Mouse (Mus musculus): Measurements from ENCODE around the gene Atg14. TPM values are rescaled to one million over a fixed set of nuclear protein-coding genes. Genes with fewer than 3 reads are reported as not detected.
"Not testable (repeated sequence)": the region's sequence is repeated elsewhere in the genome, so short reads cannot be mapped to it uniquely, and the experiment has no call there.

Gene Atg14
- total RNA-seq, 2 experiments from 2014 or later: 13.6 to 16.0 TPM

- no peak for DNase-seq (ENCODE audit: low spot score in 2 of 2)
These were observed 25.6 kb downstream of the Atg14 start for GRCm38 (mm10) chr14:47544877-47545276.

- DNase-seq (ENCODE audit: low spot score in 2 of 2): no peak
These were observed 26.2 kb downstream of the Atg14 start for GRCm38 (mm10) chr14:47544286-47544685.

GRCm38 (mm10) chr14:47542283-47542682 is 28.2 kb downstream of the Atg14 start:
- no peak for DNase-seq (ENCODE audit: low spot score in 2 of 2)

- no peak for DNase-seq (ENCODE audit: low spot score in 2 of 2)
These were observed 29.0 kb downstream of the Atg14 start for GRCm38 (mm10) chr14:47541325-47541948.

GRCm38 (mm10) chr14:47535096-47535495 is 35.4 kb downstream of the Atg14 start:
- DNase-seq (ENCODE audit: low spot score in 2 of 2): no peak

GRCm38 (mm10) chr14:47534176-47534525 is 36.3 kb downstream of the Atg14 start:
- DNase-seq (ENCODE audit: low spot score in 2 of 2): no peak

GRCm38 (mm10) chr14:47533365-47534175 is 36.9 kb downstream of the Atg14 start:
- DNase-seq (ENCODE audit: low spot score in 2 of 2): peak; percentile 35 to 52

GRCm38 (mm10) chr14:47532496-47532895 is 38.0 kb downstream of the Atg14 start:
- DNase-seq (ENCODE audit: low spot score in 2 of 2): no peak

GRCm38 (mm10) chr14:47529592-47529991 is 40.9 kb downstream of the Atg14 start:
- not testable (repeated sequence) for DNase-seq (ENCODE audit: low spot score in 2 of 2)

GRCm38 (mm10) chr14:47529019-47529418 is 41.4 kb downstream of the Atg14 start:
- DNase-seq (ENCODE audit: low spot score in 2 of 2): peak; percentile 39 to 54

GRCm38 (mm10) chr14:47528293-47528692 is 42.2 kb downstream of the Atg14 start:
- DNase-seq (ENCODE audit: low spot score in 2 of 2): no peak

GRCm38 (mm10) chr14:47527833-47528232 is 42.6 kb downstream of the Atg14 start:
- no peak for DNase-seq (ENCODE audit: low spot score in 2 of 2)

GRCm38 (mm10) chr14:47525861-47526260 is 44.6 kb downstream of the Atg14 start:
- no peak for DNase-seq (ENCODE audit: low spot score in 2 of 2)

GRCm38 (mm10) chr14:47525374-47525773 is 45.1 kb downstream of the Atg14 start:
- DNase-seq (ENCODE audit: low spot score in 2 of 2): no peak

GRCm38 (mm10) chr14:47522301-47522700 is 48.1 kb downstream of the Atg14 start:
- DNase-seq (ENCODE audit: low spot score in 2 of 2): no peak

- no peak for DNase-seq (ENCODE audit: low spot score in 2 of 2)
These were observed 48.8 kb downstream of the Atg14 start for GRCm38 (mm10) chr14:47521609-47522008.

GRCm38 (mm10) chr14:47520751-47521449 is 49.5 kb downstream of the Atg14 start:
- no peak for DNase-seq (ENCODE audit: low spot score in 2 of 2)

- peak; percentile 68 to 83 for DNase-seq (ENCODE audit: low spot score in 2 of 2)
These were observed 51.8 kb downstream of the Atg14 start for GRCm38 (mm10) chr14:47518619-47519018.

GRCm38 (mm10) chr14:47516755-47517154 is 53.7 kb downstream of the Atg14 start:
- no peak for DNase-seq (ENCODE audit: low spot score in 2 of 2)

- DNase-seq (ENCODE audit: low spot score in 2 of 2): no peak
These were observed 54.8 kb downstream of the Atg14 start for GRCm38 (mm10) chr14:47515636-47516035.

- DNase-seq (ENCODE audit: low spot score in 2 of 2): no peak
These were observed 55.5 kb downstream of the Atg14 start for GRCm38 (mm10) chr14:47514816-47515453.
